Mouse (Mus musculus): ENCODE results near the gene Herc3.

- TF ChIP-seq CTCF (IDR thresholded peaks at IDR 0.05; ENCODE audit: control insufficient read depth, insufficient read depth, insufficient replicate concordance, low read depth, low read length), result no peak
- no peak for TF ChIP-seq POLR2A (IDR thresholded peaks at IDR 0.05; ENCODE audit: control insufficient read depth, low read depth, low read length)
Measured at GRCm38 (mm10) chr6:58893307-58893706, 62.0 kb downstream of the Herc3 start.
